Mouse (Mus musculus): Measurements from ENCODE around the gene Crebzf.

The Crebzf gene

GRCm38 (mm10) chr7:90476313-90477245 is 34.0 kb downstream of the Crebzf start, which contains the start of gene Dlg2:
TSS of gene Dlg2 (plus strand) at chr7:90476672.
- no peak for DNase-seq (ENCODE audit: low spot score)

GRCm38 (mm10) chr7:90482607-90483006 is 40.1 kb downstream of the Crebzf start:
- DNase-seq (ENCODE audit: low spot score) = no peak
